Mouse (Mus musculus) liver, adult 2 months (tissue): ENCODE results near the gene Cd40.

ENCODE experiments used
- CTCF ChIP-seq: fragments of 200-500 bp; IDR thresholded peaks from 2 replicates; pipeline ENCODE4 v1.5.1; 2011; ENCODE audit warnings: low read depth, low read length, control low read depth
- POLR2A ChIP-seq: fragments of 200-500 bp; IDR thresholded peaks from 2 replicates; pipeline ENCODE4 v1.6.1; 2011; ENCODE audit warnings: low read length, control low read depth; ENCODE audit not compliant: insufficient read depth; ENCODE audit errors: extremely low read depth

- TF ChIP-seq POLR2A (no peak), CTCF (no peak)
Observed at GRCm38 (mm10) chr2:165074081-165074884, 18.9 kb downstream of the Cd40 start.
